Mouse (Mus musculus) small intestine, adult 2 months (tissue): Measurements from ENCODE around the gene Pi16. TPM values are rescaled to one million over a fixed set of nuclear protein-coding genes. Genes with fewer than 3 reads are reported as not detected.

ENCODE experiments used
- H3K27ac ChIP-seq: fragments of 200-500 bp; 2 replicates; pipeline ENCODE4 v1.5.1; 2012; ENCODE audit warnings: low read depth, low read length, control low read depth, inconsistent platforms; ENCODE audit not compliant: insufficient read depth
- H3K27me3 ChIP-seq: fragments of 200-500 bp; 2 replicates; pipeline ENCODE4 v1.6.1; 2012; ENCODE audit warnings: mild to moderate bottlenecking, moderate library complexity, low read length, inconsistent platforms; ENCODE audit not compliant: control insufficient read depth, insufficient read depth
- H3K36me3 ChIP-seq: fragments of 200-500 bp; 2 replicates; pipeline ENCODE4 v1.6.1; 2012; ENCODE audit warnings: mild to moderate bottlenecking, low read length, control low read depth, inconsistent platforms; ENCODE audit not compliant: control insufficient read depth, insufficient read depth
- H3K4me1 ChIP-seq: fragments of 200-500 bp; 2 replicates; pipeline ENCODE4 v1.6.1; 2012; ENCODE audit warnings: low read length, inconsistent platforms, mixed read lengths; ENCODE audit not compliant: control insufficient read depth, insufficient read depth, insufficient read length
- H3K4me3 ChIP-seq: fragments of 200-500 bp; 2 replicates; pipeline ENCODE4 v1.5.1; 2012; ENCODE audit warnings: low read depth, mild to moderate bottlenecking, control low read depth, inconsistent platforms, low read length, moderate library complexity
- CTCF ChIP-seq: fragments of 200-500 bp; IDR thresholded peaks from 2 replicates; pipeline ENCODE4 v1.5.1; 2012; ENCODE audit warnings: low read depth, mild to moderate bottlenecking, control low read depth, inconsistent platforms, low read length, moderate library complexity, mixed read lengths; ENCODE audit not compliant: insufficient replicate concordance, insufficient read length; ENCODE audit errors: extremely low read depth
- POLR2A ChIP-seq: fragments of 200-500 bp; IDR thresholded peaks from 2 replicates; pipeline ENCODE4 v1.6.1; 2012; ENCODE audit warnings: low read depth, mild to moderate bottlenecking, control low read depth, inconsistent platforms, low read length, moderate library complexity
- WGBS: fragments of 180-500 bp; shearing (Covaris S2); methylation state at CpG from one replicate; pipeline ENCODE4 v1.1.7; 2018; 5-methylcytosine and 5-hydroxymethylcytosine counted together
- polyA plus RNA-seq: library from polyadenylated mRNA; depleted of rRNA; stranded (reverse); fragments of >200 nt; gene quantifications from 2 replicates; pipeline ENCODE4 v1.2.3, GENCODE M21; 2012; rRNA removed

Pi16 gene
- polyA plus RNA-seq, 1 experiment, result 1.6 TPM

DNA sequence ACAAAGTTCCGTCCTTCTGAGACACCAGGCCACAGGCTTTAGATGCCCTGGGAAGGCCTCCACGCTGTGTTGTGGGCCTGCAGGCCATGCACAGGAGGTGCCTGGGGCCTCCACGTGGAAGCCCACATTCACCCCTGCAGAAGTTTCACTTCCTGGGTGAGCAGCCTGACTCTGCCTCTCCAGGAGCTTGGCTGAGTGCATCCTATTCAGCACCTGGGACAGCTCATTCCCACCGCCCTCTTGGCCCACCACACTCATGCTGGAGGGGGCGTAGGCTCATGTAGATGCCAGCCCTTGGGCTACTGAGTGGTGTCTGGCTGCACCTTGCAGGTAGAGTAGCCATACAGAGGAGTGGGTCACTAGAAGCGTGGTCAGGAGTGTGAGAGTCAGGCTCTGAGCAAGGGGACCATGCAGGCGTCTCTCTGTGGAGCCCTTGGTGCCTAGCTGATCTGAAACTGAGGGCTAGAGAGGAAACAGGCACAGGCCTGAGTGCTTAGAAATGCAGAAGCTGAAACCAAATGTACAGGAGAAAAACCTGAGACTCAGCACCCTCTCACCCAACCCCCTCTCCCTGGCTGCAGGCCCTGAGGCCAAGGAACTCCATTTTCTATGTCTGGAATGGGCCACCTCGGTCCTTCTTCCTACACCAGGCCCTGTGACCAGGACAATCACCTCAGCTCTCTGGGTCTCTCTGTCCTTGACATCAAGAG lies 44.7 kb downstream of the Pi16 start:
- WGBS, result 68% methylated on average over 8 of the region's 8 CpGs
- no peaks in the 10 kb centered on the region for H3K27me3 ChIP-seq
- TF ChIP-seq POLR2A, result no peak
- TF ChIP-seq CTCF, result no peak
- no peaks in the 10 kb centered on the region; the same call in 1 of the 2 replicates for H3K4me1 ChIP-seq
- no peaks in the 10 kb centered on the region for H3K36me3 ChIP-seq
- H3K4me3 ChIP-seq, result peak overlapping the region; percentile 50
- H3K27ac ChIP-seq, result 0 out of 2 replicates have a peak overlapping the region, but pooled peaks have one; percentile 18

DNA sequence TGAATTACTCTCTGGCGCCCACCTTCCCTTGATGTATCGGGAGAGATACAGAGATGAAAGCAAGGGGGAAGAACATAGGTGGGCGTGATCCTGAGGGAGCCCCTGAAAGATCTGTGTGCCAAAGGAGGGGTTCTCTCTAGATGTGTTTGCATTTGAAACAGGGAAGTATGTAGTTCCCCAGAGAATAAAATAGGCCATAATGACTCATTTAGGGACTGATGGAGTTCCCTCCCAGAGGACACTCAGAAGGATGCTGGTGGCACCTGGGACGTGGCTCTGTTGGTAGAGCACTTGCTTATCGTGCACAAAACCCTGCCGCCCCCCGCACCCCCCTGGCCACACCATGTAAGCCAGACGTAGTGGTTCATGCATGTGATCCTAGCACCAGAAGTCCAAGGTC lies 45.6 kb downstream of the Pi16 start:
- H3K36me3 ChIP-seq, result no peaks in the 10 kb centered on the region
- H3K27ac ChIP-seq, result no peak overlapping the region
- H3K27me3 ChIP-seq, result no peaks in the 10 kb centered on the region
- no peak overlapping the region for H3K4me3 ChIP-seq
- H3K4me1 ChIP-seq, result no peaks in the 10 kb centered on the region; the same call in 1 of the 2 replicates
- no peak for TF ChIP-seq POLR2A
- no peak for TF ChIP-seq CTCF
- 83% methylated on average over 8 of the region's 8 CpGs for WGBS

DNA sequence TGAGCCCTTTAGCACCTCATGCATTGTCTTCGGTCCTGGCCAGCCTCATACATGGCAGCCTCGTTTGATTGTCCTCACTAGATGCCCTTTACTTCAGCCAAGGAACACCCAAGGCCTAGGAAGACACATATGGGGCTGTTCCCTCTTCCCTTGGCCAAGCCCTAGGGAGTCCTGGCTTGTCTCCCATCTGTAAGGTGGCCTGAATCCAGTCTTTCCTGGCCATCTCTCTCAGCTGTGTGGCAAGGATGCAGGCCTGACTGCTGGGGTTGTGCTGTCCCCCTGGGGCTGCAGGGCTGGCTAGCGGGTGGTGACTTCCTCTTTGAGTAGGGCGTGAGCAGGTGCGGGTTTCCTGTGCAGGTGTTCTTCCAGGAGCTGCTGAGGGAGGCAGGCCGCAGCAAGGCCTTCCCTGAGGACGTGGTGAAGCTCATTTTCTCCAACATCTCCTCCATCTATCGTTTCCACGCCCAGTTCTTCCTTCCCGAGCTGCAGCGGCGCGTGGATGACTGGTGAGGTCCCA lies 47.7 kb downstream of the Pi16 start:
- 70% methylated on average over 13 of the region's 13 CpGs for WGBS
- Histone ChIP-seq H3K27ac (no peak overlapping the region), H3K36me3 (no peaks in the 10 kb centered on the region), H3K4me1 (peaks cover 3% of the 10 kb centered on the region), H3K4me3 (no peak overlapping the region), H3K27me3 (no peaks in the 10 kb centered on the region)
- TF ChIP-seq CTCF (no peak), POLR2A (no peak)

DNA sequence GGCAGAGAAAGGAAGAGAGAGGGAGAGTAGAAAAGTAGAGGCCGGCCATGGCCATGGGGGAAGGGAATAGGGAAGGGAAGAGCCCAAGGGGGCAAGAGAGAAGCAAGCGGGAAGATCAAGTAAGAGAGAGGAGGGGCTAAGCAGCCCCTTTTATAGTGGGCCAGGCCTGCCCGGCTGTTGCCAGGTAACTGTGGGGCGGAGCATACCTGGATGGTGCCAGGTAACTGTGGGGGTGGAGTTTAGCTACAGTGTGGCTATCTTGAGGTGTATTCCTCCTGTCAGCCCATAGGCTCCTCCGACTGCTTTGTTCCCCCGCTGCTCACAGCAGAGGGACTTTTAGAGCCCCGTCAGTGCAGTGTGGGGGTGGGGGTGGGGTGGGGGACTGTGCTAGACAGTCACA lies 51.2 kb downstream of the Pi16 start:
- Histone ChIP-seq H3K36me3 (no peaks in the 10 kb centered on the region), H3K4me1 (peaks cover 3% of the 10 kb centered on the region), H3K27me3 (no peaks in the 10 kb centered on the region), H3K4me3 (no peak overlapping the region), H3K27ac (no peak overlapping the region)
- 19% methylated on average over 7 of the region's 7 CpGs for WGBS
- no peak for TF ChIP-seq POLR2A
- no peak for TF ChIP-seq CTCF

DNA sequence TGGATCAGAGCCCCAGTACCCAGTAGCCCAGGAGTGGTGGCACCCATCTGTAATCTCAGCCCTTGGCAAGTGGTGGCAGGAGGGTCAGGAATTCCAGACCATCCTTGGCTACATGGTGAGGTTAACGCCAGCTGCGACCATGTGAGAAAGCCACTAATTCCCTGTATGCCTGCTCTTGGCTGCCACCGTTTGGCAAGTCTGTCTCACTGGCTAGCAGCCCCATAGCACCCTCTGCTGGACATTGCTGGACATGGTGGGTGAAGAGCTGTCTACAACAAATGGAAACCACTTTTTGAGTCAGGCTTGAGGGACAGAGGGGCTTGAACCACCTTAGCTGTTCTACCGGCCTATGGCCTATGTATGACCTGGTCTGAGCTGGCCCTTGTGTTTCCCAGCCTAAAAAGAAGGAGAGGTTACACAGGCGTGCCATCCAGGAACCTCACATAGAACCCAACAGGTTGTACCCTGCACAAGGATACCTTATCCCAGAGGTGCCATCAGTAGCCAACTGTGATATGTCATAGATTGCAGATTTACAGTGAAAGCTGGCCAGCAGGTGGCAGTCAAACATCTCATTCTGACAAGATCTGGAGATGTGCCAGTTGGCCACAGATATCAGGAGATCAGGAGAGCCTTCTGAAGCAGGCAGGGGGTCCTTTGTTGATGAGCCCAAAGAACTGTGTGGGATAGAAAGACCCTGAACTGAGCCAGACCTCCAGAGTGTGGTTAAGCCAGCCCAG lies 53.7 kb downstream of the Pi16 start:
- TF ChIP-seq CTCF, result peak; percentile 99
- no peak for TF ChIP-seq POLR2A
- H3K27ac ChIP-seq, result no peak overlapping the region
- no peak overlapping the region for H3K4me3 ChIP-seq
- no peaks in the 10 kb centered on the region for H3K27me3 ChIP-seq
- no peaks in the 10 kb centered on the region for H3K36me3 ChIP-seq
- WGBS, result 12% methylated on average over 5 of the region's 5 CpGs
- H3K4me1 ChIP-seq, result peaks cover 3% of the 10 kb centered on the region

DNA sequence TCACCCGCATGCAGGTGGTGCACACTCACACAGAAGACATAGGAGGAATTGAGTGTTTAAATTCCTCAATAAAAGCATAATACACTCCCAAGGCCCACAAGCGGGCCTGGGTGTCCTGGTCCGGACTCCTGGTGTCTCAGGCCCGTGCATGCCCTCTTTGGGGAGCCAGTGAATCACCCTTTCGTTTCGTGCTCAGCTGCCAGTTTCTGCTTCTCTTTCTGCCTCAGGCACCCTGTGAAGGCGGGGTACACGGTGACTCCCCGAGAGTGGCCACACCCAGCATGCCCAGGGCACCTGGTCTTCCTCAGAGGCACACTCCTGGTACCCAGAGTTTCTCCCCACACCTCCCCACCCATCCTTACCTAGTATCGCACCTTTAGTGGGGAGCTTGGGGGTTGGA lies 58.4 kb downstream of the Pi16 start:
- Histone ChIP-seq H3K4me3 (no peak overlapping the region), H3K27ac (no peak overlapping the region), H3K36me3 (no peaks in the 10 kb centered on the region), H3K4me1 (no peaks in the 10 kb centered on the region), H3K27me3 (no peaks in the 10 kb centered on the region)
- no peak for TF ChIP-seq CTCF
- TF ChIP-seq POLR2A, result no peak
- 52% methylated on average over 10 of the region's 10 CpGs for WGBS

DNA sequence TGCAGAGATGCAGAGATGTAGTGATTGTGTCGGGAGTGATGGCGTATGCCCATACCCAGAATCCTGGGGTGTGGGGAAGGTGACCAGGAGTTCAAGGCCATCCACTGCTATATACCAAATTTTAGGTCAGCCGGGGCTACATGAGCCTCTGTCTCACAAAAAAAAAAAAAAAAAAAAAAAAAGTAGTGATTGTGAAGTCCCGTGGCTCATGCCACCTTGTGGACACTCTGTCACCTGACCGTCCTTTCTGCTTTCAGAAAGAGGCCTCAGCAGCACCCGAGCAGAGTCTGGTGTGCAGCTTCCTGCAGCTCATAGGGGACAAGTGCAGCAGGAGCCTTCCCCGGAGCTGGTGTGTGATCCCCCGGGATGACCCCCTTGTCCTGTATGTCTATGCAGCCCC lies 60.6 kb downstream of the Pi16 start:
- WGBS, result 61% methylated on average over 8 of the region's 8 CpGs
- no peaks in the 10 kb centered on the region for H3K36me3 ChIP-seq
- no peak overlapping the region for H3K27ac ChIP-seq
- H3K4me1 ChIP-seq, result 0 out of 2 replicates have a peak, but pooled peaks cover 1% of the 10 kb centered on the region
- no peak for TF ChIP-seq POLR2A
- TF ChIP-seq CTCF, result peak; percentile 25; the same call in 1 of the 2 replicates
- no peaks in the 10 kb centered on the region for H3K27me3 ChIP-seq
- no peak overlapping the region for H3K4me3 ChIP-seq

Other genes with a start within 250 kb of the Pi16 start
- 85.1 and 293 TPM in 2 replicates for gene Cdkn1a, start 226.7 kb upstream of the Pi16 start, polyA plus RNA-seq
- gene Rab44, start 203.5 kb upstream of the Pi16 start, polyA plus RNA-seq, result 0.37 and 2.5 TPM in 2 replicates
- 0.71 and 2.3 TPM in 2 replicates for gene Cpne5, start 79.5 kb upstream of the Pi16 start, polyA plus RNA-seq
- 16.3 and 26.0 TPM in 2 replicates for gene Ppil1, start 53.5 kb upstream of the Pi16 start, polyA plus RNA-seq
- gene BC004004, start 48.9 kb upstream of the Pi16 start, polyA plus RNA-seq, result 22.9 and 48.7 TPM in 2 replicates
- 153 and 260 TPM in 2 replicates for gene Mtch1, start 30.3 kb downstream of the Pi16 start, polyA plus RNA-seq
- 14.0 and 16.3 TPM in 2 replicates for gene Fgd2, start 43.2 kb downstream of the Pi16 start, polyA plus RNA-seq
- gene Pim1, start 173.1 kb downstream of the Pi16 start, polyA plus RNA-seq, result 38.9 and 160 TPM in 2 replicates
- gene Gm17657, start 232.0 kb downstream of the Pi16 start, polyA plus RNA-seq, result not detected in 2 replicates
- 13.8 and 27.3 TPM in 2 replicates for gene Tbc1d22b, start 232.1 kb downstream of the Pi16 start, polyA plus RNA-seq
- 0.29 TPM in 1 of 2 replicates, not detected in the other for gene Tmem217, start 234.7 kb downstream of the Pi16 start, polyA plus RNA-seq